Mouse (Mus musculus) C2C12 (cell line): Measurements from ENCODE around the gene Tulp4. TPM values are rescaled to one million over a fixed set of nuclear protein-coding genes. Genes with fewer than 3 reads are reported as not detected.
A peak's percentile ranks its signal among the peaks of the same experiment; 100 is the strongest.

ENCODE experiments used
- H3K27me3 ChIP-seq: one replicate; pipeline ENCODE4 v1.6.1; 2011; ENCODE audit not compliant: control insufficient read depth, insufficient read depth, insufficient read length
- H3K36me3 ChIP-seq: one replicate; pipeline ENCODE4 v1.6.1; 2011; ENCODE audit not compliant: control insufficient read depth, insufficient read depth
- H3K4me3 ChIP-seq: one replicate; pipeline ENCODE4 v1.5.1; 2011; ENCODE audit warnings: mild to moderate bottlenecking, control low read depth; ENCODE audit not compliant: poor library complexity, insufficient read depth, severe bottlenecking
- H3K79me2 ChIP-seq: one replicate; pipeline ENCODE4 v1.6.1; 2011; ENCODE audit not compliant: control insufficient read depth, insufficient read depth
- H3K79me3 ChIP-seq: one replicate; pipeline ENCODE4 v1.6.1; 2011; ENCODE audit warnings: low read depth, control low read depth
- H3ac ChIP-seq: one replicate; pipeline ENCODE3; 2011; ENCODE audit warnings: low read depth; ENCODE audit not compliant: control insufficient read depth, insufficient read length
- CEBPB ChIP-seq: IDR thresholded peaks from one replicate; pipeline ENCODE4 v1.6.1; 2011; ENCODE audit warnings: low read depth, mild to moderate bottlenecking, control low read depth, moderate library complexity
- CTCF ChIP-seq: IDR thresholded peaks from one replicate; pipeline ENCODE4 v1.5.1; 2011; ENCODE audit not compliant: control insufficient read depth, insufficient read depth, insufficient read length
- FOSL1 ChIP-seq: IDR thresholded peaks from one replicate; pipeline ENCODE4 v1.8.0; 2011; ENCODE audit warnings: mild to moderate bottlenecking, low read length; ENCODE audit not compliant: poor library complexity, insufficient read depth, severe bottlenecking
- MAX ChIP-seq: IDR thresholded peaks from one replicate; pipeline ENCODE4 v1.6.1; 2011; ENCODE audit warnings: mild to moderate bottlenecking, control low read depth
- MYOD1 ChIP-seq: IDR thresholded peaks from one replicate; pipeline ENCODE4 v1.6.1; 2011; ENCODE audit warnings: low read depth; ENCODE audit not compliant: control insufficient read depth, insufficient read length
- MYOG ChIP-seq: IDR thresholded peaks from one replicate; pipeline ENCODE4 v1.6.1; 2011; ENCODE audit not compliant: control insufficient read depth, insufficient read length; ENCODE audit errors: extremely low read depth
- USF1 ChIP-seq: IDR thresholded peaks from one replicate; pipeline ENCODE4 v1.6.1; 2011; ENCODE audit warnings: low read depth, mild to moderate bottlenecking, control low read depth, moderate library complexity
- polyA plus RNA-seq: library from polyadenylated mRNA; unstranded; fragments of >200 nt; fragmentation: generic; extraction: Trizol; gene quantifications from one replicate; pipeline ENCODE4 v1.2.1, GENCODE M21; 2012; ENCODE audit warnings: missing spikeins

The Tulp4 gene
- polyA plus RNA-seq, 1 experiment: 58.1 TPM

GRCm38 (mm10) chr17:6129361-6129760, 23.1 kb downstream of the Tulp4 start:
- Histone ChIP-seq H3ac (no peak overlapping the region), H3K4me3 (no peak overlapping the region), H3K36me3 (peaks cover 24% of the 10 kb centered on the region), H3K79me3 (peaks cover 44% of the 10 kb centered on the region), H3K27me3 (no peaks in the 10 kb centered on the region), H3K79me2 (peaks cover 92% of the 10 kb centered on the region)
- TF ChIP-seq MYOD1: no peak
- no peak for TF ChIP-seq CEBPB
- no peak for TF ChIP-seq MYOG
- no peak for TF ChIP-seq FOSL1
- no peak for TF ChIP-seq MAX
- no peak for TF ChIP-seq USF1
- TF ChIP-seq CTCF: no peak

GRCm38 (mm10) chr17:6131083-6131482, 24.8 kb downstream of the Tulp4 start:
- Histone ChIP-seq H3K4me3 (no peak overlapping the region), H3K27me3 (no peaks in the 10 kb centered on the region), H3K79me2 (peaks cover 90% of the 10 kb centered on the region), H3K36me3 (peaks cover 10% of the 10 kb centered on the region), H3K79me3 (peaks cover 37% of the 10 kb centered on the region), H3ac (no peak overlapping the region)
- TF ChIP-seq CEBPB (peak; percentile 46), CTCF (no peak), USF1 (peak; percentile 14), MYOD1 (no peak), MYOG (no peak), FOSL1 (no peak), MAX (no peak)

- Histone ChIP-seq H3K36me3 (peaks cover 37% of the 10 kb centered on the region), H3ac (no peak overlapping the region), H3K27me3 (no peaks in the 10 kb centered on the region), H3K79me2 (peaks cover 69% of the 10 kb centered on the region), H3K4me3 (no peak overlapping the region), H3K79me3 (peaks cover 33% of the 10 kb centered on the region)
- TF ChIP-seq MAX: no peak
- peak; percentile 94 for TF ChIP-seq CEBPB
- peak; percentile 62 for TF ChIP-seq FOSL1
- no peak for TF ChIP-seq USF1
Observed at GRCm38 (mm10) chr17:6140875-6141274, 34.6 kb downstream of the Tulp4 start.

- Histone ChIP-seq H3K27me3 (no peaks in the 10 kb centered on the region), H3K79me2 (peaks cover 69% of the 10 kb centered on the region), H3K4me3 (no peak overlapping the region), H3K36me3 (peaks cover 42% of the 10 kb centered on the region), H3ac (no peak overlapping the region), H3K79me3 (peaks cover 37% of the 10 kb centered on the region)
- TF ChIP-seq FOSL1 (no peak), MYOG (no peak), CTCF (no peak), CEBPB (no peak), MAX (no peak), MYOD1 (no peak), USF1 (no peak)
Observed at GRCm38 (mm10) chr17:6141344-6141743, 35.1 kb downstream of the Tulp4 start.

GRCm38 (mm10) chr17:6145244-6145643, 39.0 kb downstream of the Tulp4 start:
- Histone ChIP-seq H3K79me2 (peaks cover 92% of the 10 kb centered on the region), H3ac (no peak overlapping the region), H3K36me3 (peaks cover 34% of the 10 kb centered on the region), H3K79me3 (peaks cover 54% of the 10 kb centered on the region), H3K27me3 (no peaks in the 10 kb centered on the region), H3K4me3 (no peak overlapping the region)
- TF ChIP-seq MYOD1 (no peak), USF1 (no peak), FOSL1 (no peak), CEBPB (no peak), MAX (no peak), CTCF (no peak), MYOG (no peak)

GRCm38 (mm10) chr17:6152941-6153340, 46.7 kb downstream of the Tulp4 start:
- TF ChIP-seq MYOG (no peak), CTCF (no peak), USF1 (no peak), MAX (no peak), FOSL1 (no peak), CEBPB (no peak), MYOD1 (no peak)
- peaks cover 10% of the 10 kb centered on the region for H3K36me3 ChIP-seq
- no peaks in the 10 kb centered on the region for H3K27me3 ChIP-seq
- no peak overlapping the region for H3K4me3 ChIP-seq
- no peak overlapping the region for H3ac ChIP-seq
- H3K79me3 ChIP-seq: peaks cover 60% of the 10 kb centered on the region
- H3K79me2 ChIP-seq: peaks cover 98% of the 10 kb centered on the region
